In genomic region chr1:73170668-73171008, GRCm38 (mm10) we compare ENCODE assay signal across 13 mouse cellular contexts.
DNase-seq lines count a peak whose midpoint lies in the region; ATAC-seq and TF ChIP-seq lines count a peak whose summit lies in the region.
"Had no signal": no experiment of that assay in that cellular context is flagged by ENCODE, and none has a peak within 500 bp of the region (broad histone marks: within the 10 kb centered on the region; RNA-seq: fewer than 3 reads in every experiment).

No protein-coding gene starts in this region.

- H3K4me3 ChIP-seq in forebrain, embryonic 11.5 days (ENCODE audit: low read depth, low read length): no peak overlapping the region
- no peak overlapping the region for H3K4me3 ChIP-seq in forebrain, postnatal 0 days (ENCODE audit: low read depth, low read length)
- H3K4me3 ChIP-seq in kidney, embryonic 15.5 days (replicated peaks): no peak overlapping the region
- no peak overlapping the region for H3K4me3 ChIP-seq in kidney, adult 2 months (ENCODE audit: insufficient read depth, low read depth, low read length)
- H3K4me3 ChIP-seq in limb, embryonic 14.5 days (replicated peaks; ENCODE audit: low read length): no peak overlapping the region
- H3K4me3 ChIP-seq: neural tube, embryonic 12.5 days had no signal

- H3K27me3 ChIP-seq in forebrain, embryonic 11.5 days (ENCODE audit: control insufficient read depth, insufficient read depth, low read length): no peaks in the 10 kb centered on the region
- no peaks in the 10 kb centered on the region for H3K27me3 ChIP-seq in forebrain, postnatal 0 days (ENCODE audit: insufficient read depth, low read length)
- H3K27me3 ChIP-seq in kidney, embryonic 15.5 days: no peaks in the 10 kb centered on the region
- H3K27me3 ChIP-seq in kidney, adult 2 months (replicated peaks; ENCODE audit: control insufficient read depth, insufficient read depth, low read length): no peaks in the 10 kb centered on the region
- no peaks in the 10 kb centered on the region for H3K27me3 ChIP-seq in limb, embryonic 14.5 days (ENCODE audit: control insufficient read depth, insufficient read depth, low read length)
- H3K27me3 ChIP-seq: neural tube, embryonic 12.5 days had no signal

- H3K27ac ChIP-seq in forebrain, embryonic 11.5 days (ENCODE audit: low read depth, low read length): peak overlapping the region; percentile 74
- no peak overlapping the region for H3K27ac ChIP-seq in forebrain, postnatal 0 days (ENCODE audit: low read depth, low read length)
- peak overlapping the region; percentile 49 for H3K27ac ChIP-seq in kidney, embryonic 15.5 days
- no peak overlapping the region for H3K27ac ChIP-seq in kidney, adult 2 months (ENCODE audit: insufficient read depth, low read depth, low read length)
- no peak overlapping the region for H3K27ac ChIP-seq in limb, embryonic 14.5 days (replicated peaks; ENCODE audit: low read depth, low read length)
- H3K27ac ChIP-seq: macrophage; neural tube, embryonic 12.5 days had no signal

- DNase-seq in forebrain, embryonic 11.5 days (ENCODE audit: low spot score): no peak
- no peak for DNase-seq in forebrain, postnatal 0 days
- DNase-seq in kidney, adult 2 months: no peak
- DNase-seq in embryo, embryonic 10.5 days (ENCODE audit: low spot score): peak; percentile 78
- DNase-seq in limb, embryonic 14.5 days (ENCODE audit: low spot score): peak; percentile 14
- DNase-seq in layer of hippocampus, adult 11-12 months (ENCODE audit: low spot score): no peak
- DNase-seq in adrenal gland, adult 2 months: no peak
- DNase-seq: cerebellum, adult 2 months; thymus, adult 2 months had no signal

- no peak overlapping the region for H3K4me2 ChIP-seq in forebrain, embryonic 11.5 days (ENCODE audit: low read depth, low read length, severe bottlenecking)
- no peak overlapping the region for H3K4me2 ChIP-seq in forebrain, postnatal 0 days (ENCODE audit: low read depth)
- H3K4me2 ChIP-seq in kidney, embryonic 15.5 days: no peak overlapping the region
- H3K4me2 ChIP-seq in limb, embryonic 14.5 days (replicated peaks; ENCODE audit: low read depth, low read length, severe bottlenecking): no peak overlapping the region
- H3K4me2 ChIP-seq: neural tube, embryonic 12.5 days had no signal

- 61% methylated on average over 3 of the region's 3 CpGs for WGBS in forebrain, embryonic 11.5 days
- 77% methylated on average over 3 of the region's 3 CpGs for WGBS in forebrain, postnatal 0 days
- WGBS in kidney, embryonic 15.5 days: 49% methylated on average over 3 of the region's 3 CpGs
- WGBS in kidney, adult 2 months: 64% methylated on average over 3 of the region's 3 CpGs
- 70% methylated on average over 3 of the region's 3 CpGs for WGBS in limb, embryonic 14.5 days

- H3K9me3 ChIP-seq in forebrain, embryonic 11.5 days (ENCODE audit: control insufficient read depth, low read length): peaks cover 2% of the 10 kb centered on the region; the same call in 1 of the 2 replicates
- no peaks in the 10 kb centered on the region for H3K9me3 ChIP-seq in forebrain, postnatal 0 days (ENCODE audit: low read length)
- H3K9me3 ChIP-seq in kidney, embryonic 15.5 days (replicated peaks): no peaks in the 10 kb centered on the region
- H3K9me3 ChIP-seq in limb, embryonic 14.5 days (ENCODE audit: control insufficient read depth, low read length): 0 out of 2 replicates have a peak, but pooled peaks cover 4% of the 10 kb centered on the region
- H3K9me3 ChIP-seq: neural tube, embryonic 12.5 days had no signal

- no peak for TF ChIP-seq CTCF in forebrain, postnatal 0 days (IDR thresholded peaks at IDR 0.05; ENCODE audit: low read depth)
- no peak for TF ChIP-seq CTCF in kidney, adult 2 months (conservative IDR thresholded peaks at IDR 0.05; ENCODE audit: insufficient read depth, insufficient read length, low read depth, low read length)

- no peak for TF ChIP-seq POLR2A in kidney, adult 2 months (IDR thresholded peaks at IDR 0.05; ENCODE audit: low read depth, low read length)
- no peak for TF ChIP-seq POLR2A in limb, embryonic 14.5 days (IDR thresholded peaks at IDR 0.05; ENCODE audit: borderline replicate concordance, extremely low read depth, insufficient read depth, insufficient read length)

- no peak for ATAC-seq in forebrain, embryonic 11.5 days (replicated peaks; ENCODE audit: low FRiP score)
- ATAC-seq in forebrain, postnatal 0 days: no peak
- ATAC-seq in kidney, embryonic 15.5 days (replicated peaks; ENCODE audit: low FRiP score): peak; percentile 52
- peak; percentile 37; the same call in 1 of the 2 replicates for ATAC-seq in limb, embryonic 14.5 days (ENCODE audit: low FRiP score, low read depth)
- ATAC-seq: intestine, postnatal 0 days had no signal

- no peak overlapping the region for H3K9ac ChIP-seq in forebrain, embryonic 11.5 days (ENCODE audit: low read length)
- no peak overlapping the region for H3K9ac ChIP-seq in forebrain, postnatal 0 days
- H3K9ac ChIP-seq in kidney, embryonic 15.5 days: no peak overlapping the region
- no peak overlapping the region for H3K9ac ChIP-seq in limb, embryonic 14.5 days (ENCODE audit: low read depth, low read length, severe bottlenecking)
- H3K9ac ChIP-seq: neural tube, embryonic 12.5 days had no signal

- no peaks in the 10 kb centered on the region for H3K36me3 ChIP-seq in forebrain, embryonic 11.5 days (ENCODE audit: control insufficient read depth, insufficient read depth, low read length)
- H3K36me3 ChIP-seq in forebrain, postnatal 0 days (ENCODE audit: insufficient read depth): no peaks in the 10 kb centered on the region
- no peaks in the 10 kb centered on the region for H3K36me3 ChIP-seq in kidney, embryonic 15.5 days
- no peaks in the 10 kb centered on the region for H3K36me3 ChIP-seq in kidney, adult 2 months (ENCODE audit: control insufficient read depth, insufficient read depth, low read length)
- H3K36me3 ChIP-seq in limb, embryonic 14.5 days (ENCODE audit: control insufficient read depth, insufficient read depth, low read length): no peaks in the 10 kb centered on the region
- H3K36me3 ChIP-seq: neural tube, embryonic 12.5 days had no signal

- H3K4me1 ChIP-seq in forebrain, embryonic 11.5 days (replicated peaks; ENCODE audit: control insufficient read depth, insufficient read depth, low read length): peaks cover 9% of the 10 kb centered on the region
- H3K4me1 ChIP-seq in forebrain, postnatal 0 days (ENCODE audit: insufficient read depth): 0 out of 2 replicates have a peak, but pooled peaks cover 5% of the 10 kb centered on the region
- H3K4me1 ChIP-seq in kidney, embryonic 15.5 days: peaks cover 28% of the 10 kb centered on the region
- H3K4me1 ChIP-seq in kidney, adult 2 months (ENCODE audit: control insufficient read depth, insufficient read depth, low read length): peaks cover 10% of the 10 kb centered on the region; the same call in 1 of the 2 replicates
- peaks cover 10% of the 10 kb centered on the region for H3K4me1 ChIP-seq in limb, embryonic 14.5 days (ENCODE audit: control insufficient read depth, insufficient read depth, low read length)

Comparison
In these comparisons a context has a peak if more than half of its experiments do, and no peak if none do; other contexts are left out.
1. H3K27ac ChIP-seq: peak in forebrain, embryonic 11.5 days (single experiment) and kidney, embryonic 15.5 days (single experiment); none in forebrain, postnatal 0 days (single experiment), kidney, adult 2 months (single experiment) and limb, embryonic 14.5 days (single experiment).
2. ATAC-seq: peak in kidney, embryonic 15.5 days (single experiment) and limb, embryonic 14.5 days (single experiment); none in forebrain, embryonic 11.5 days (single experiment) and forebrain, postnatal 0 days (single experiment).
3. DNase-seq: peak in embryo, embryonic 10.5 days (single experiment) and limb, embryonic 14.5 days (single experiment); none in forebrain, embryonic 11.5 days (single experiment), forebrain, postnatal 0 days (single experiment), kidney, adult 2 months (single experiment), layer of hippocampus, adult 11-12 months (single experiment) and adrenal gland, adult 2 months (single experiment).